In genomic region chr6:113857310-113857873, GRCm38 (mm10) we compare ENCODE assay signal across 16 mouse cellular contexts.
DNase-seq lines count a peak whose midpoint lies in the region; TF ChIP-seq lines count a peak whose summit lies in the region.
"Had no signal": no experiment of that assay in that cellular context is flagged by ENCODE, and none has a peak within 500 bp of the region (broad histone marks: within the 10 kb centered on the region; RNA-seq: fewer than 3 reads in every experiment).

No protein-coding gene starts in this region.

- TF ChIP-seq CTCF in layer of hippocampus, adult 2 months (conservative IDR thresholded peaks at IDR 0.05): no peak
- no peak for TF ChIP-seq CTCF in brain, embryonic 14.5 days (IDR thresholded peaks at IDR 0.05; ENCODE audit: borderline replicate concordance, extremely low read depth, insufficient read depth, insufficient read length)
- no peak for TF ChIP-seq CTCF in cortical plate, adult 2 months (IDR thresholded peaks at IDR 0.05; ENCODE audit: extremely low read depth, insufficient read depth, low read length)

- DNase-seq in cerebellum, adult 8-10 months: peak; percentile 53
- no peak for DNase-seq in cerebellum, postnatal 4 days (ENCODE audit: low spot score in 2 of 2)
- DNase-seq in layer of hippocampus, adult 2 months (ENCODE audit: low spot score in 2 of 2): no peak
- DNase-seq in layer of hippocampus, postnatal 10 days (ENCODE audit: low spot score in 2 of 2): no peak
- DNase-seq in brain, embryonic 14.5 days (ENCODE audit: low read depth): peak; percentile 63
- DNase-seq in adrenal gland, adult (ENCODE audit: inconsistent age in 2 of 2, low spot score in 1 of 2): no peak
- DNase-seq in kidney, postnatal 4 days: no peak
- DNase-seq: adrenal gland, postnatal 36 days; embryo, embryonic 11 days; gastrocnemius, postnatal 25 days; liver had no signal

- H3K27ac ChIP-seq in layer of hippocampus, adult 2 months: peak overlapping the region; percentile 88
- H3K27ac ChIP-seq in cortical plate, adult 2 months (ENCODE audit: insufficient read depth, low read length): peak overlapping the region; percentile 82
- H3K27ac ChIP-seq: heart, embryonic 15.5 days; kidney, embryonic 15.5 days; stomach, postnatal 0 days had no signal

- peaks cover 42% of the 10 kb centered on the region for H3K4me1 ChIP-seq in cortical plate, adult 2 months (ENCODE audit: control insufficient read depth, insufficient read depth, low read length)
- H3K4me1 ChIP-seq: heart, embryonic 15.5 days; kidney, embryonic 15.5 days had no signal

- TF ChIP-seq POLR2A in brain, embryonic 14.5 days (IDR thresholded peaks at IDR 0.05; ENCODE audit: borderline replicate concordance, extremely low read depth, insufficient read depth, insufficient read length, poor library complexity, severe bottlenecking): no peak
- no peak for TF ChIP-seq POLR2A in cortical plate, adult 2 months (IDR thresholded peaks at IDR 0.05; ENCODE audit: extremely low read depth, insufficient read depth, low read length)

- no peak overlapping the region for H3K4me3 ChIP-seq in layer of hippocampus, adult 2 months
- no peak overlapping the region for H3K4me3 ChIP-seq in cortical plate, adult 2 months (ENCODE audit: insufficient read depth, low read length)
- H3K4me3 ChIP-seq: heart, embryonic 15.5 days; kidney, embryonic 15.5 days; myocyte had no signal

Comparison
In these comparisons a context has a peak if more than half of its experiments do, and no peak if none do; other contexts are left out.
1. DNase-seq: peak in cerebellum, adult 8-10 months (single experiment) and brain, embryonic 14.5 days (single experiment); none in cerebellum, postnatal 4 days (0 of 2), layer of hippocampus, adult 2 months (0 of 2), layer of hippocampus, postnatal 10 days (0 of 2), adrenal gland, adult (0 of 2) and kidney, postnatal 4 days (0 of 2).